Mouse (Mus musculus): ENCODE data around the gene Picalm.

- no peak for TF ChIP-seq ZNF384 (IDR thresholded peaks at IDR 0.05; ENCODE audit: low read depth, low read length)
- TF ChIP-seq MAFK (IDR thresholded peaks at IDR 0.05; ENCODE audit: insufficient read depth, low read depth, low read length) = no peak
- no peak for TF ChIP-seq ZC3H11A (IDR thresholded peaks at IDR 0.05; ENCODE audit: borderline replicate concordance, low read depth, low read length)
- TF ChIP-seq HCFC1 (IDR thresholded peaks at IDR 0.05; ENCODE audit: borderline replicate concordance, insufficient read depth, low read length) = no peak
- TF ChIP-seq CHD2 (IDR thresholded peaks at IDR 0.05; ENCODE audit: low read depth, low read length) = no peak
Observed at GRCm38 (mm10) chr7:90145376-90145775, 15.4 kb downstream of the Picalm start.
